Mouse (Mus musculus): ENCODE measurements around the gene Enc1. TPM values are rescaled to one million over a fixed set of nuclear protein-coding genes. Genes with fewer than 3 reads are reported as not detected.

The Enc1 gene
- polyA plus RNA-seq, 2 experiments from 2014 or later: 2.8 to 3.5 TPM

- no peak for ATAC-seq
Measured at GRCm38 (mm10) chr13:97292451-97293245, 51.7 kb downstream of the Enc1 start.

GRCm38 (mm10) chr13:97295101-97295852, 54.4 kb downstream of the Enc1 start:
- ATAC-seq: no peak

- ATAC-seq: no peak
Measured at GRCm38 (mm10) chr13:97295853-97296219, 54.9 kb downstream of the Enc1 start.

GRCm38 (mm10) chr13:97296281-97296680, 55.4 kb downstream of the Enc1 start:
- no peak for ATAC-seq

GRCm38 (mm10) chr13:97296757-97297156, 55.9 kb downstream of the Enc1 start:
- ATAC-seq: no peak

- no peak for ATAC-seq
Measured at GRCm38 (mm10) chr13:97297418-97298050, 56.6 kb downstream of the Enc1 start.

- ATAC-seq: no peak
Measured at GRCm38 (mm10) chr13:97298896-97299295, 58.0 kb downstream of the Enc1 start.

- no peak for ATAC-seq
Measured at GRCm38 (mm10) chr13:97299877-97300873, 59.3 kb downstream of the Enc1 start.

Other genes starting within 250 kb of the Enc1 start
- not detected for gene 1700029F12Rik, start 206.7 kb upstream of the Enc1 start, polyA plus RNA-seq (2017; shearing (Covaris generic))
- under 1 TPM; 0.66 to 0.69 TPM for gene Fam169a, start 173.8 kb upstream of the Enc1 start, polyA plus RNA-seq (2017; shearing (Covaris generic))
- 1 to 10 TPM; 5.9 to 6.9 TPM for gene Gm6169, start 141.9 kb upstream of the Enc1 start, polyA plus RNA-seq (2017; shearing (Covaris generic))
- 10 to 100 TPM; 42.8 to 62.9 TPM for gene Gfm2, start 103.2 kb upstream of the Enc1 start, polyA plus RNA-seq (2017; shearing (Covaris generic))
- 100 to 1,000 TPM; 122 to 154 TPM for gene Nsa2, start 103.2 kb upstream of the Enc1 start, polyA plus RNA-seq (2017; shearing (Covaris generic))
- 10 to 100 TPM; 65.3 to 71.7 TPM for gene Hexb, start 42.7 kb upstream of the Enc1 start, polyA plus RNA-seq (2017; shearing (Covaris generic))